Mouse (Mus musculus) testis, adult 2 months (tissue): ENCODE results near the gene Hist1h2ap. TPM values are rescaled to one million over a fixed set of nuclear protein-coding genes. Genes with fewer than 3 reads are reported as not detected.
A peak's percentile ranks its signal among the peaks of the same experiment; 100 is the strongest.
"Not testable (repeated sequence)": the region's sequence is repeated elsewhere in the genome, so short reads cannot be mapped to it uniquely, and the experiment has no call there.

ENCODE experiments used
- H3K27ac ChIP-seq: fragments of 200-500 bp; 2 replicates; pipeline ENCODE4 v1.5.1; 2012; ENCODE audit warnings: low read depth, low read length; ENCODE audit not compliant: control insufficient read depth, insufficient read depth
- H3K27me3 ChIP-seq: fragments of 200-500 bp; 2 replicates; pipeline ENCODE4 v1.6.1; 2012; ENCODE audit warnings: mild to moderate bottlenecking, low read length, moderate library complexity; ENCODE audit not compliant: control insufficient read depth, insufficient read depth
- H3K36me3 ChIP-seq: fragments of 200-500 bp; 2 replicates; pipeline ENCODE4 v1.6.1; 2012; ENCODE audit warnings: mild to moderate bottlenecking, low read length; ENCODE audit not compliant: control insufficient read depth, insufficient read depth
- H3K4me1 ChIP-seq: fragments of 200-500 bp; 2 replicates; pipeline ENCODE4 v1.6.1; 2012; ENCODE audit warnings: low read length; ENCODE audit not compliant: control insufficient read depth, insufficient read depth
- H3K4me3 ChIP-seq: fragments of 200-500 bp; 2 replicates; pipeline ENCODE4 v1.5.1; 2012; ENCODE audit warnings: low read depth, mild to moderate bottlenecking, low read length, moderate library complexity, mixed read lengths; ENCODE audit not compliant: control insufficient read depth
- CTCF ChIP-seq: fragments of 200-500 bp; IDR thresholded peaks from 2 replicates; pipeline ENCODE4 v1.5.1; 2012; ENCODE audit warnings: low read depth, mild to moderate bottlenecking, inconsistent platforms, low read length, moderate library complexity; ENCODE audit not compliant: control insufficient read depth, insufficient read depth, insufficient replicate concordance
- POLR2A ChIP-seq: fragments of 200-500 bp; IDR thresholded peaks from 2 replicates; pipeline ENCODE4 v1.6.1; 2012; ENCODE audit warnings: low read depth, mild to moderate bottlenecking, inconsistent platforms, low read length, moderate library complexity; ENCODE audit not compliant: control insufficient read depth
- polyA plus RNA-seq: library from polyadenylated mRNA; depleted of rRNA; stranded (reverse); fragments of >200 nt; gene quantifications from 2 replicates; pipeline ENCODE4 v1.2.3, GENCODE M21; 2012

Gene Hist1h2ap
- polyA plus RNA-seq, 1 experiment = 7.4 TPM

GRCm38 (mm10) chr13:21795584-21795983 lies 37.7 kb downstream of the Hist1h2ap start:
- no peaks in the 10 kb centered on the region for H3K27me3 ChIP-seq
- no peak overlapping the region for H3K4me3 ChIP-seq
- H3K27ac ChIP-seq = no peak overlapping the region
- H3K4me1 ChIP-seq = peaks cover 2% of the 10 kb centered on the region; the same call in 1 of the 2 replicates
- H3K36me3 ChIP-seq = no peaks in the 10 kb centered on the region
- no peak for TF ChIP-seq POLR2A
- TF ChIP-seq CTCF = no peak

- no peaks in the 10 kb centered on the region for H3K27me3 ChIP-seq
- no peak for TF ChIP-seq CTCF
- TF ChIP-seq POLR2A = no peak
- no peaks in the 10 kb centered on the region for H3K36me3 ChIP-seq
- H3K4me1 ChIP-seq = peaks cover 2% of the 10 kb centered on the region; the same call in 1 of the 2 replicates
- peak overlapping the region; percentile 71 for H3K4me3 ChIP-seq
- no peak overlapping the region for H3K27ac ChIP-seq
Observed at GRCm38 (mm10) chr13:21790601-21791283, 42.6 kb downstream of the Hist1h2ap start.

GRCm38 (mm10) chr13:21789925-21790324 lies 43.4 kb downstream of the Hist1h2ap start:
- peak overlapping the region; percentile 63 for H3K4me3 ChIP-seq
- no peaks in the 10 kb centered on the region for H3K36me3 ChIP-seq
- no peaks in the 10 kb centered on the region for H3K27me3 ChIP-seq
- TF ChIP-seq POLR2A (no peak), CTCF (no peak)
- peaks cover 2% of the 10 kb centered on the region; the same call in 1 of the 2 replicates for H3K4me1 ChIP-seq
- no peak overlapping the region for H3K27ac ChIP-seq

- Histone ChIP-seq H3K4me3 (peak overlapping the region; percentile 67), H3K4me1 (peaks cover 4% of the 10 kb centered on the region)
- TF ChIP-seq POLR2A (no peak), CTCF (no peak)
Observed at GRCm38 (mm10) chr13:21787760-21788593, 45.3 kb downstream of the Hist1h2ap start.

GRCm38 (mm10) chr13:21786899-21787629 lies 46.2 kb downstream of the Hist1h2ap start, which contains the start of the genes Hist1h2an and Hist1h2bp:
TSS of gene Hist1h2an (minus strand) at chr13:21787218.
TSS of gene Hist1h2bp (plus strand) at chr13:21787461.
- TF ChIP-seq POLR2A = peak; percentile 63; the same call in 1 of the 2 replicates
- H3K27ac ChIP-seq = peak within 1 kb of the TSS; percentile 84
- not testable (repeated sequence) for H3K36me3 ChIP-seq, H3K4me1 ChIP-seq, H3K27me3 ChIP-seq
- H3K4me3 ChIP-seq = peak within 1 kb of the TSS; percentile 88

More at GRCm38 (mm10) chr13:21787760-21788593, 45.3 kb downstream of the Hist1h2ap start:
- Histone ChIP-seq H3K27me3 (no peaks in the 10 kb centered on the region), H3K27ac (peak overlapping the region; percentile 58), H3K36me3 (no peaks in the 10 kb centered on the region)

- Histone ChIP-seq H3K4me1 (peaks cover 7% of the 10 kb centered on the region), H3K27ac (peak overlapping the region; percentile 74), H3K4me3 (peak overlapping the region; percentile 73), H3K27me3 (no peaks in the 10 kb centered on the region), H3K36me3 (no peaks in the 10 kb centered on the region)
- no peak for TF ChIP-seq CTCF
Observed at GRCm38 (mm10) chr13:21786189-21786898, 47.0 kb downstream of the Hist1h2ap start.
